Mouse (Mus musculus) MEL (cell line): ENCODE measurements around the gene Adam8. TPM values are rescaled to one million over a fixed set of nuclear protein-coding genes. Genes with fewer than 3 reads are reported as not detected.

ENCODE experiments used
- DNase-seq: peaks from one replicate; pipeline ENCODE4 v3.0.0; 2011; ENCODE audit warnings: low read depth, low spot score
- H3K27ac ChIP-seq: 2 replicates; pipeline ENCODE4 v1.5.1; 2012; ENCODE audit warnings: low read depth, mild to moderate bottlenecking, control low read depth, low read length, moderate library complexity; ENCODE audit not compliant: control insufficient read depth
- H3K27me3 ChIP-seq, 2 experiments: fragments of 150-350 bp in 1 of 2; sonication (generic) in 1 of 2; 2 replicates each; pipeline ENCODE4 v1.6.1; 2012; ENCODE audit warnings: low read length in 2 of 2, mild to moderate bottlenecking in 2 of 2, improper control_type of control experiment in 1 of 2, moderate library complexity in 1 of 2; ENCODE audit not compliant: insufficient read depth in 2 of 2, control insufficient read depth in 1 of 2
- H3K36me3 ChIP-seq, 2 experiments: 2 replicates each; pipeline ENCODE4 v1.6.1; 2012 to 2014; ENCODE audit warnings: low read length in 2 of 2, improper control_type of control experiment in 1 of 2, inconsistent platforms in 1 of 2, mild to moderate bottlenecking in 1 of 2; ENCODE audit not compliant: insufficient read depth in 2 of 2, control insufficient read depth in 1 of 2
- H3K4me1 ChIP-seq, 2 experiments: fragments of 150-350 bp in 1 of 2; sonication (generic) in 1 of 2; 2 replicates each; pipeline ENCODE4 v1.6.1; 2012; ENCODE audit warnings: low read length in 2 of 2, improper control_type of control experiment in 1 of 2, mild to moderate bottlenecking in 1 of 2; ENCODE audit not compliant: insufficient read depth in 2 of 2, control insufficient read depth in 1 of 2
- H3K4me3 ChIP-seq, 2 experiments: fragments of 150-350 bp in 1 of 2; sonication (generic) in 1 of 2; 2 replicates each; pipeline ENCODE4 v1.5.1; 2012; ENCODE audit warnings: low read depth in 2 of 2, low read length in 2 of 2, mild to moderate bottlenecking in 2 of 2, moderate library complexity in 2 of 2, control low read depth in 1 of 2, improper control_type of control experiment in 1 of 2; ENCODE audit not compliant: control insufficient read depth in 1 of 2, insufficient read depth in 1 of 2
- H3K79me2 ChIP-seq: 2 replicates; pipeline ENCODE4 v1.6.1; 2012; ENCODE audit warnings: mild to moderate bottlenecking, low read length, moderate library complexity; ENCODE audit not compliant: control insufficient read depth, poor library complexity, insufficient read depth
- H3K9ac ChIP-seq: 2 replicates; pipeline ENCODE4 v1.6.1; 2012; ENCODE audit warnings: low read depth, mild to moderate bottlenecking, control low read depth, low read length, moderate library complexity; ENCODE audit not compliant: control insufficient read depth, poor library complexity, severe bottlenecking
- H3K9me3 ChIP-seq: fragments of 150-350 bp; sonication (generic); replicated peaks from 2 replicates; pipeline ENCODE4 v1.6.1; 2012; ENCODE audit warnings: mild to moderate bottlenecking, low read length, improper control_type of control experiment, moderate library complexity; ENCODE audit not compliant: insufficient read depth
- BHLHE40 ChIP-seq: IDR thresholded peaks from 2 replicates; pipeline ENCODE4 v1.6.1; 2012; ENCODE audit warnings: low read depth, mild to moderate bottlenecking, inconsistent platforms, low read length, improper control_type of control experiment, borderline replicate concordance
- CHD1 ChIP-seq: IDR thresholded peaks from 2 replicates; pipeline ENCODE4 v1.6.1; 2012; ENCODE audit warnings: low read depth, mild to moderate bottlenecking, inconsistent platforms, low read length, improper control_type of control experiment
- CHD2 ChIP-seq: IDR thresholded peaks from 2 replicates; pipeline ENCODE4 v1.6.1; 2011; ENCODE audit warnings: low read length, improper control_type of control experiment
- CTCF ChIP-seq, 3 experiments: IDR thresholded peaks in 2 of 3; conservative IDR thresholded peaks in 1 of 3; 2 replicates each; pipeline ENCODE4 v1.5.1; 2011 to 2012; ENCODE audit warnings: low read length in 3 of 3, low read depth in 2 of 3, mild to moderate bottlenecking in 2 of 3, improper control_type of control experiment in 1 of 3, inconsistent platforms in 1 of 3, mixed read lengths in 1 of 3, moderate library complexity in 1 of 3; ENCODE audit not compliant: control insufficient read depth in 1 of 3, insufficient read depth in 1 of 3, poor library complexity in 1 of 3, severe bottlenecking in 1 of 3
- ELF1 ChIP-seq: IDR thresholded peaks from 2 replicates; pipeline ENCODE4 v1.6.1; 2014; ENCODE audit warnings: low read depth, mild to moderate bottlenecking, inconsistent platforms, low read length, improper control_type of control experiment, moderate library complexity
- EP300 ChIP-seq, 2 experiments: IDR thresholded peaks; 2 replicates each; pipeline ENCODE4 v1.6.1; 2011; ENCODE audit warnings: improper control_type of control experiment in 2 of 2, low read length in 2 of 2, low read depth in 1 of 2, mild to moderate bottlenecking in 1 of 2
- ETS1 ChIP-seq: IDR thresholded peaks from 2 replicates; pipeline ENCODE4 v1.6.1; 2012; ENCODE audit warnings: low read depth, mild to moderate bottlenecking, inconsistent platforms, low read length, improper control_type of control experiment, moderate library complexity
- GABPA ChIP-seq: IDR thresholded peaks from 2 replicates; pipeline ENCODE4 v1.6.1; 2012; ENCODE audit warnings: low read depth, mild to moderate bottlenecking, inconsistent platforms, low read length, improper control_type of control experiment, moderate library complexity
- GATA1 ChIP-seq: IDR thresholded peaks from 2 replicates; pipeline ENCODE4 v1.6.1; 2011; ENCODE audit warnings: low read depth, low read length, improper control_type of control experiment
- HCFC1 ChIP-seq: IDR thresholded peaks from 2 replicates; pipeline ENCODE4 v1.6.1; 2012; ENCODE audit warnings: low read depth, mild to moderate bottlenecking, inconsistent platforms, low read length, improper control_type of control experiment, moderate library complexity
- JUND ChIP-seq: IDR thresholded peaks from 2 replicates; pipeline ENCODE4 v1.6.1; 2011; ENCODE audit warnings: low read depth, mild to moderate bottlenecking, improper control_type of control experiment, low read length
- KAT2A ChIP-seq: conservative IDR thresholded peaks from 2 replicates; pipeline ENCODE4 v1.6.1; 2012; ENCODE audit warnings: low read depth, low read length, improper control_type of control experiment, inconsistent platforms
- MAFK ChIP-seq: IDR thresholded peaks from 2 replicates; pipeline ENCODE4 v1.6.1; 2011; ENCODE audit warnings: low read depth, mild to moderate bottlenecking, low read length, improper control_type of control experiment, borderline replicate concordance
- MAX ChIP-seq: IDR thresholded peaks from 2 replicates; pipeline ENCODE4 v1.6.1; 2011; ENCODE audit warnings: low read length, improper control_type of control experiment
- MAZ ChIP-seq: IDR thresholded peaks from 2 replicates; pipeline ENCODE4 v1.6.1; 2012; ENCODE audit warnings: low read depth, mild to moderate bottlenecking, inconsistent platforms, low read length, improper control_type of control experiment
- MEF2A ChIP-seq: IDR thresholded peaks from 2 replicates; pipeline ENCODE4 v1.6.1; 2014; ENCODE audit warnings: low read depth, mild to moderate bottlenecking, inconsistent platforms, low read length, improper control_type of control experiment; ENCODE audit not compliant: poor library complexity, insufficient replicate concordance, severe bottlenecking; ENCODE audit errors: extremely low read depth
- MXI1 ChIP-seq: IDR thresholded peaks from 2 replicates; pipeline ENCODE4 v1.6.1; 2011; ENCODE audit warnings: mild to moderate bottlenecking, low read depth, low read length, improper control_type of control experiment
- MYB ChIP-seq: IDR thresholded peaks from 2 replicates; pipeline ENCODE4 v1.6.1; 2011; ENCODE audit warnings: mild to moderate bottlenecking, low read depth, low read length, improper control_type of control experiment
- MYC ChIP-seq: IDR thresholded peaks from 2 replicates; pipeline ENCODE4 v1.6.1; 2011; ENCODE audit warnings: low read depth, mild to moderate bottlenecking, low read length, improper control_type of control experiment, moderate library complexity
- NELFE ChIP-seq: IDR thresholded peaks from 2 replicates; pipeline ENCODE4 v1.6.1; 2011; ENCODE audit warnings: low read depth, low read length, improper control_type of control experiment
- NRF1 ChIP-seq: IDR thresholded peaks from 2 replicates; pipeline ENCODE4 v1.6.1; 2014; ENCODE audit warnings: low read depth, mild to moderate bottlenecking, inconsistent platforms, low read length, improper control_type of control experiment, moderate library complexity; ENCODE audit not compliant: poor library complexity, insufficient read depth, severe bottlenecking
- POLR2A ChIP-seq, 2 experiments: IDR thresholded peaks; 2 replicates each; pipeline ENCODE4 v1.6.1; 2011 to 2012; ENCODE audit warnings: low read length in 2 of 2, mild to moderate bottlenecking in 2 of 2, control low read depth in 1 of 2, improper control_type of control experiment in 1 of 2, low read depth in 1 of 2, moderate library complexity in 1 of 2; ENCODE audit not compliant: control insufficient read depth in 1 of 2, insufficient read depth in 1 of 2, poor library complexity in 1 of 2
- POLR2AphosphoS5 ChIP-seq: IDR thresholded peaks from 2 replicates; pipeline ENCODE4 v1.6.1; 2012; ENCODE audit warnings: low read depth, borderline replicate concordance, mild to moderate bottlenecking, inconsistent platforms, low read length, moderate library complexity, mixed read lengths
- RAD21 ChIP-seq: IDR thresholded peaks from 2 replicates; pipeline ENCODE4 v1.6.1; 2011; ENCODE audit warnings: mild to moderate bottlenecking, low read depth, low read length, improper control_type of control experiment
- RCOR1 ChIP-seq: IDR thresholded peaks from 2 replicates; pipeline ENCODE4 v1.6.1; 2012; ENCODE audit warnings: low read depth, mild to moderate bottlenecking, inconsistent platforms, low read length, improper control_type of control experiment
- SIN3A ChIP-seq: IDR thresholded peaks from 2 replicates; pipeline ENCODE4 v1.6.1; 2012; ENCODE audit warnings: low read length, improper control_type of control experiment, inconsistent platforms
- SMC3 ChIP-seq: IDR thresholded peaks from 2 replicates; pipeline ENCODE4 v1.6.1; 2011; ENCODE audit warnings: low read depth, low read length, improper control_type of control experiment
- TAL1 ChIP-seq: IDR thresholded peaks from 2 replicates; pipeline ENCODE4 v1.6.1; 2012; ENCODE audit warnings: mild to moderate bottlenecking, inconsistent platforms, low read length, moderate library complexity, mixed read lengths
- TBP ChIP-seq: IDR thresholded peaks from 2 replicates; pipeline ENCODE4 v1.8.0; 2011; ENCODE audit warnings: low read depth, low read length, improper control_type of control experiment
- TCF12 ChIP-seq: IDR thresholded peaks from 2 replicates; pipeline ENCODE4 v1.6.1; 2014; ENCODE audit warnings: low read depth, mild to moderate bottlenecking, inconsistent platforms, low read length, improper control_type of control experiment, moderate library complexity
- UBTF ChIP-seq: IDR thresholded peaks from 2 replicates; pipeline ENCODE4 v1.6.1; 2012; ENCODE audit warnings: low read depth, mild to moderate bottlenecking, inconsistent platforms, low read length, improper control_type of control experiment, moderate library complexity, borderline replicate concordance; ENCODE audit not compliant: insufficient read depth
- USF1 ChIP-seq: IDR thresholded peaks from 2 replicates; pipeline ENCODE4 v1.6.1; 2014; ENCODE audit warnings: low read depth, mild to moderate bottlenecking, inconsistent platforms, low read length, improper control_type of control experiment, moderate library complexity
- USF2 ChIP-seq, 2 experiments: IDR thresholded peaks; 2 replicates each; pipeline ENCODE4 v1.6.1; 2011 to 2012; ENCODE audit warnings: improper control_type of control experiment in 2 of 2, low read length in 2 of 2, borderline replicate concordance in 1 of 2, inconsistent platforms in 1 of 2, low read depth in 1 of 2, mild to moderate bottlenecking in 1 of 2; ENCODE audit not compliant: insufficient read depth in 1 of 2
- ZC3H11A ChIP-seq: IDR thresholded peaks from 2 replicates; pipeline ENCODE4 v1.6.1; 2012; ENCODE audit warnings: low read depth, mild to moderate bottlenecking, inconsistent platforms, low read length, improper control_type of control experiment
- ZMIZ1 ChIP-seq: IDR thresholded peaks from 2 replicates; pipeline ENCODE4 v1.6.1; 2012; ENCODE audit warnings: low read depth, mild to moderate bottlenecking, inconsistent platforms, low read length, improper control_type of control experiment, moderate library complexity
- ZNF384 ChIP-seq: IDR thresholded peaks from 2 replicates; pipeline ENCODE4 v1.6.1; 2012; ENCODE audit warnings: low read depth, mild to moderate bottlenecking, inconsistent platforms, low read length, improper control_type of control experiment
- polyA plus RNA-seq, 2 experiments: library from polyadenylated mRNA; stranded (reverse) in 1 of 2; unstranded in 1 of 2; fragments of >175 nt in 1 of 2; fragments of >200 nt in 1 of 2; gene quantifications; 2 replicates each; pipeline versions ENCODE4 v1.2.1 to v1.2.4; 2012; ENCODE audit warnings: low replicate concordance in 2 of 2, low read depth in 1 of 2; ENCODE audit not compliant: insufficient read length in 2 of 2, insufficient read depth in 1 of 2, missing spikeins in 1 of 2
- total RNA-seq: library from RNA; depleted of rRNA; stranded (reverse); fragments of 300-350 nt; gene quantifications from 2 replicates; pipeline ENCODE4 v1.2.3, GENCODE M21; 2012

The Adam8 gene
- total and polyA plus RNA-seq, 3 experiments: 0.39 to 0.50 TPM; not detected in 1

GRCm38 (mm10) chr7:139950283-139950971 is 41.9 kb downstream of the Adam8 start:
- H3K4me1 ChIP-seq: peaks cover 0 to 10% of the 10 kb centered on the region in 2 experiments; a peak in 2 of 4 replicates
- H3K27me3 ChIP-seq: no peaks in the 10 kb centered on the region
- DNase-seq: peak; percentile 88
- H3K36me3 ChIP-seq: peaks cover 0 to 5% of the 10 kb centered on the region in 2 experiments; a peak in 2 of 4 replicates
- no peaks in the 10 kb centered on the region for H3K79me2 ChIP-seq
- H3K9me3 ChIP-seq: no peaks in the 10 kb centered on the region
- H3K27ac ChIP-seq: peak overlapping the region; percentile 68
- peak overlapping the region; percentile 83 to 90 for H3K4me3 ChIP-seq
- peak overlapping the region; percentile 78 for H3K9ac ChIP-seq
- no peak; the same call in 1 of the 2 replicates for TF ChIP-seq CHD2
- TF ChIP-seq ZMIZ1: peak; percentile 27; the same call in 1 of the 2 replicates
- TF ChIP-seq SIN3A: peak; percentile 64
- TF ChIP-seq USF1: no peak
- TF ChIP-seq BHLHE40: no peak
- TF ChIP-seq ELF1: no peak
- peak; percentile 58; the same call in 1 of the 2 replicates for TF ChIP-seq NELFE
- no peak for TF ChIP-seq MAX
- TF ChIP-seq TAL1: no peak
- TF ChIP-seq SMC3: no peak
- TF ChIP-seq MYB: no peak
- no peak for TF ChIP-seq GABPA
- TF ChIP-seq NRF1: no peak
- TF ChIP-seq MAFK: no peak
- TF ChIP-seq RAD21: no peak
- TF ChIP-seq POLR2AphosphoS5: no peak
- TF ChIP-seq MYC: no peak
- TF ChIP-seq RCOR1: no peak
- no peak for TF ChIP-seq USF2 (IDR thresholded peaks at IDR 0.05; ENCODE audit: borderline replicate concordance in 1 of 2, insufficient read depth in 1 of 2, low read depth in 1 of 2, low read length in 2 of 2)
- peak; percentile 27 to 60; a peak in 3 of 4 replicates for TF ChIP-seq POLR2A (IDR thresholded peaks at IDR 0.05; ENCODE audit: control insufficient read depth in 1 of 2, insufficient read depth in 1 of 2, low read depth in 1 of 2, low read length in 2 of 2, poor library complexity in 1 of 2)
- no peak for TF ChIP-seq ZNF384
- peak; percentile 39; the same call in 1 of the 2 replicates for TF ChIP-seq MAZ
- TF ChIP-seq CTCF (IDR thresholded peaks at IDR 0.05 in 2 of 3, conservative IDR thresholded peaks at IDR 0.05 in 1 of 3; ENCODE audit: control insufficient read depth in 1 of 3, insufficient read depth in 1 of 3, low read depth in 2 of 3, low read length in 3 of 3, poor library complexity in 1 of 3, severe bottlenecking in 1 of 3): no peak
- no peak for TF ChIP-seq JUND
- no peak for TF ChIP-seq TCF12
- no peak for TF ChIP-seq ZC3H11A
- TF ChIP-seq HCFC1: peak; percentile 51; the same call in 1 of the 2 replicates
- TF ChIP-seq KAT2A: no peak
- TF ChIP-seq ETS1: no peak
- TF ChIP-seq CHD1: no peak
- peak; percentile 39; the same call in 1 of the 2 replicates for TF ChIP-seq TBP
- no peak for TF ChIP-seq MEF2A
- 0 out of 2 replicates have a peak, but pooled peaks have one; percentile 35 for TF ChIP-seq UBTF
- TF ChIP-seq MXI1: peak; percentile 26; the same call in 1 of the 2 replicates
- no peak for TF ChIP-seq GATA1
- TF ChIP-seq EP300 (IDR thresholded peaks at IDR 0.05; ENCODE audit: low read depth in 1 of 2, low read length in 2 of 2): no peak
